Mouse (Mus musculus) heart, adult 2 months (tissue): Measurements from ENCODE around the gene Ifi27l2a.

Experiments used
- CTCF ChIP-seq: fragments of 200-600 bp; IDR thresholded peaks from 2 replicates; pipeline ENCODE4 v1.8.1; 2022; ENCODE audit warnings: antibody characterized with exemption, mild to moderate bottlenecking, moderate library complexity
- EP300 ChIP-seq: fragments of 200-500 bp; IDR thresholded peaks from 2 replicates; pipeline ENCODE4 v1.6.1; 2011; ENCODE audit warnings: low read depth, low read length, control low read depth; ENCODE audit not compliant: insufficient read depth
- POLR2A ChIP-seq: fragments of 200-500 bp; IDR thresholded peaks from 2 replicates; pipeline ENCODE4 v1.6.1; 2011; ENCODE audit warnings: mild to moderate bottlenecking, low read depth, low read length, control low read depth; ENCODE audit not compliant: insufficient read depth

- TF ChIP-seq CTCF, result no peak
- no peak for TF ChIP-seq POLR2A
- no peak for TF ChIP-seq EP300
Observed at GRCm38 (mm10) chr12:103407720-103408119, 35.8 kb downstream of the Ifi27l2a start, which contains the start of gene 9330161L09Rik.
